Mouse (Mus musculus): ENCODE measurements around the gene Olfr1417.
"Not testable (repeated sequence)": the region's sequence is repeated elsewhere in the genome, so short reads cannot be mapped to it uniquely, and the experiment has no call there.

The Olfr1417 gene

GRCm38 (mm10) chr19:11839119-11839518, at the start of gene Olfr1417:
Gene Olfr1417 (minus strand): TSS chr19:11839219.
- DNase-seq: no peak

GRCm38 (mm10) chr19:11886265-11886664, 47.2 kb upstream of the Olfr1417 start, which contains the start of gene Olfr1420:
Gene Olfr1420 (plus strand): TSS chr19:11886565.
- no peak for DNase-seq

DNA sequence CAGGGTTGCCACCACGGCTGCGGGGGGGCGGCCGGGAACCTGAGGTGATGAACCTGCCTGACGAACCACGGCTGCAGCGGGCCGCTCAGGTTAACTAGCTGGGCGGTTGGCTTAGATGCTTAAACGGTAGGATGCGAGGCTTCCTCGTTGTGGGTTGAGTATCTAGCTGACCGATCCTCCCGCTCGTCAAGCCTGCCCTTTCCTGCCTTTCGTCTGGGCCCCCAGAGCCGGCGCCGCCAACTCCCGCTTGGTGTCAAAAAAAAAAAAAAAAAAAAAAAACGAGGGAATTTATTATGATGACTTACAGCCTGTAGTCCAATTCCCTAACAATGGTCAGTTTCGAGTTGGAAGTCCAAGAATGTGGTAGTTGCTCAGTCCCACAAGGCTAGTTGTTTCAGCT, 39.4 kb upstream of the Olfr1417 start:
- not testable (repeated sequence) for DNase-seq

DNA sequence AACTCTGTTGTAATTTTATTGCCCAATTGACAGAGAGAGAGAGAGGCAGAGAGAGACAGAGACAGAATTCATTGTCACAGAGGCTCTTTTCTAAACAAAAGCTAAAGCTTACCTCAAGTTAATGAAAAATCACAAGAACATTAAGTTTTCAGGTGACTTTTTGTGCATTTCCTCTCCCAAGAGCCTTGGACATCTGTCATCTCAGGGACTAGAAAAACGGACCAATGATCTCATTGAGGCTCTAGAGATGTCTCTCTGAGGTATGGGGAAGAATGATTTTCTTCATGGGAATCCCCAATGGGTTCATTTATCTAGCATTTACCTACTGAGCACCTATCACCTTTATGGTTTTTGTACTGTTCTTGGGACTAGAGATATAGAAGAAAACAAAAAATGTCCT, 36.0 kb upstream of the Olfr1417 start, which contains the start of gene Olfr1419:
Olfr1419 (minus strand) TSS at position 101 of the 400 bp plus-strand sequence.
- DNase-seq: no peak

DNA sequence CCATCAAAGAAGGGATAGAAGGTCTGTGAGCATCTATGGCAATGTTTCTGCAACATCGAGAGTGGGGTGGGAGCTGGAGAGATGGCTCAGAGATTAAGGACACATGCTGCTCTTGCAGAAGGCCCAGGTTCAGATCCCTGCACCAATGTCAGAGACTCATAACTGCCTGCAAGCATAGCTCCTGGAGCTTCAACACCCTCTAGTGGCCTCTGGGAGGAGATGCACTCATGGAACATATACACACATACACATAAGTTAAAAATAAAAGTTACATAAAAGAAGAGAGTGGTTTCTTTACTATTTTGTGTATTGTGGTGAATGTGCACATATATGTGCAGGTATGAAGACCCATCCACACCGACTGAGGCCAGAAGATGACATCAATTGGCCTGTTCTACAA, 28.8 kb upstream of the Olfr1417 start:
- no peak for DNase-seq

- DNase-seq: no peak
These were observed 21.9 kb upstream of the Olfr1417 start, which contains the start of gene Olfr1418 for GRCm38 (mm10) chr19:11860966-11861365. Gene Olfr1418 (minus strand): TSS chr19:11861066.

DNA sequence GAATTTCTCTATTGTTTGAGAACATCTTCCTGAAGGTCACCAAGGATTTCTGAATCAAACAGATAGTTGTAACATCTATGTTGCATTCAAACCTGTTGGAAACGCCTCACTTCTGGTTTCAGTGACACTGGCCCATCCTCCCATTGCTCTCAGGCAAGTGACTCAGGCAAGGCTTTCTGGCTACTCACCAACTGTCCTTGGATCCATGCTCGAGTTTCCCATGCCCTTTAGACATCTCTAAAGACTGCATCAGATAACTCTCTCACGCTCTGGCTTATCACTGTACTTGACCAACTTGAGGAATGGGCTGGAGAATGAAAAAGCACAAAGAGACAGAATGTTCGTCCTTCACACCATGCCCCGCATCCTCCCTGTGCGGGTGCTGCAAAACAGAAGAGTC, 17.5 kb upstream of the Olfr1417 start:
- no peak for DNase-seq

- DNase-seq: no peak
These were observed 15.8 kb upstream of the Olfr1417 start for GRCm38 (mm10) chr19:11854821-11855220.

- DNase-seq: no peak
These were observed 13.6 kb upstream of the Olfr1417 start for GRCm38 (mm10) chr19:11852652-11853051.

DNA sequence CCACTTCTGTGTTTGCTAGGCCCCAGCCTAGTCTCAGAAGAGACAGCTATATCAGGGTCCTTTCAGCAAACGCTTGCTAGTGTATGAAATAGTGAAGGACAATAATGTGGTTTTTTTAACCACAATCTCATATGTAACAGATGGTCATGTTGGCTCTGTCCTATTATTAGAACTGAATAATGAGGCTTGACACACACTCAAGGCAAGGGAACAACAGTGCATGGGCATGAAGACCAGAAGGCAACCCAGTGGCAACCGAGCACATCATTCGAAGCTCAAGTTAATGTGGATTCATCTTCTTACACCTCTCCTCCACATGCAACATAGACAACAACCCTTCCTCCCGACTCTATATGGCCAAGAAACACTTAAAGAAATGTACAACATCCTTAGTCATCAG, 7.3 kb upstream of the Olfr1417 start:
- DNase-seq: peak; percentile 3

DNA sequence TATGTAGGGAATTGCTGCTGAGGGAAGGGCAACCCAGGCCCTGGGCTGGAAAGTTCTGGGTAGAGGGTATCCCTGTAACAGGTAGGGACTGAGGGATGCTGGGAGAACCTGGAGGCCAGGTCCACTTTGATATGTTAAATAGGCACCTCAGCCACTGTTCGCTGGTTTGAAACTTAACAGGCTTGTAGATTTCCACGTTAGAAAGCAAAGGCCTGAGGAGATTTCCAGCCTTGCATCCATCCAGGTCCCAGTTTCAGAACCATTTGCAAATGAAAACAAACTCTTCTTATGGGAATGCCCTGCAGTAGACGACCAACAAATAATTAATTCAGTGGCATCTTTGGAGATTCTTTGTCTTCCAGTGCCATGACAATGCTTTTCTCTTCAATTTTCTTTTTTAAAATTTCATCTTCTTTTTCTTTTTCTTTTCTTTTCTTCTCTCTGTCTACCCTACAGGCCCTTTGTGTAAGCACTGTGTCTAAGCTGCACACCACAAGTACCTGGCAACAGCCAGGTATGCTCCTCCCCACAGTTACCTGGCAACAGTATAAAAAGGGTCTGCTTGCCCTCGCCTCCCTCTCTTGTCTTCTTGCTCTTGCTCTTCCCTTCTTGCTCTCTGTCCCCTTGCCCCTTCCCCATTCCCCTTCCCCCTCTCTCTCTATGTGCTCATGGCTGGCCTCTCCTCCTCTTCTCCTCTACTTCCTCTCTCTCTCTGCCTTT, 15.5 kb downstream of the Olfr1417 start:
- DNase-seq: no peak

GRCm38 (mm10) chr19:11820211-11820610, 18.8 kb downstream of the Olfr1417 start:
- DNase-seq: no peak

GRCm38 (mm10) chr19:11819800-11820199, 19.2 kb downstream of the Olfr1417 start:
- DNase-seq: peak; percentile 51

DNA sequence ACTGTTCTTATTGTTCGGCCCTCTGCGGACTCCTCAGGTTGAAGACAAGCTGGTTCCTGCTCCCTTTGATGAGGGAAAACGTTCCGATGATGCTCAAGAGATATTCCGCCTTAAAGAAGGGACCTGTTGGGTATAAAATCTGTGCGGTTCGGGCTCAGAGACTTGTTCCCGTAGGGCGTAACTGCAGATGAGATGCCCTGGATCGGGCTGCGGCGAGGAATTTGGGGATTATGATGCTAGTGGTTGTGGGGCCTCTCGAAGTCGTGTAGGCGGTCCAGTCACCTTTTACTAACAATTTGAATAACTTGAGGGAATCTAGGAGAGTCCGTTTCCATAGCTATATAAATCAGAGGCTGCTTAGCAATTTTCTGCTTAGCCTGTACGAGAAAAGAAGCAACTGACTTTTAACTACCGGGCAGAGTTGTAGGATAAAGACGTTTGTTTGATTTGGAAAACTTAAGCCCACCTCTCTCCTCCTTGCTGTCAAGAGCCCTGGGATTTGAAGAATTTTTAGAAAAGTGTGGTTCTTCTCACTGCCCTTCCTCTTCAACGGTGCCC, 19.8 kb downstream of the Olfr1417 start, which contains the start of gene Stx3:
Stx3 (minus strand) TSS at position 261 of the 558 bp plus-strand sequence.
- DNase-seq: no peak

GRCm38 (mm10) chr19:11818199-11819142, 20.5 kb downstream of the Olfr1417 start:
- DNase-seq: peak; percentile 23

GRCm38 (mm10) chr19:11817586-11817985, 21.4 kb downstream of the Olfr1417 start:
- DNase-seq: no peak

- DNase-seq: no peak
These were observed 22.3 kb downstream of the Olfr1417 start for GRCm38 (mm10) chr19:11816706-11817105.

GRCm38 (mm10) chr19:11814742-11815333, 24.2 kb downstream of the Olfr1417 start:
- peak; percentile 39 for DNase-seq

DNA sequence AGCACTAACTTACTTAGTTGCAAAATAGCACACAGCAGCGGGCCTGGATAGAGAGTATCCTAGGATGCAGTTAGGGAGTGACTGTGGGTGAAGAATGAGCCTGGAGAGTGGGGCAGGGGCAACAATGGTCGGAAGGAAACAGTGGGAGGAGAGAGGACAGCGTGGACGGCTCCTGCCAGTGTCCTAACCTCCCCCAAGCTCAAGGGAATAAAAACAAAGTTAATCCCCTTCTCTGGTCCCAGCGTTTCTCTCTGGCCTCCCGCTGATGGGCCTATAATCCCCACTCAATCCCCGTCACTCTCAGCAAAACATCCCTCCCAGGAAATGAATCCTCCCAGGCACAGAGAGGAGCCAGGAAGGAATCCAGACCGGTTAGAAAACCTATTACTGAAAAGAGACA, 25.4 kb downstream of the Olfr1417 start:
- no peak for DNase-seq

GRCm38 (mm10) chr19:11813136-11813535, 25.9 kb downstream of the Olfr1417 start:
- no peak for DNase-seq

DNA sequence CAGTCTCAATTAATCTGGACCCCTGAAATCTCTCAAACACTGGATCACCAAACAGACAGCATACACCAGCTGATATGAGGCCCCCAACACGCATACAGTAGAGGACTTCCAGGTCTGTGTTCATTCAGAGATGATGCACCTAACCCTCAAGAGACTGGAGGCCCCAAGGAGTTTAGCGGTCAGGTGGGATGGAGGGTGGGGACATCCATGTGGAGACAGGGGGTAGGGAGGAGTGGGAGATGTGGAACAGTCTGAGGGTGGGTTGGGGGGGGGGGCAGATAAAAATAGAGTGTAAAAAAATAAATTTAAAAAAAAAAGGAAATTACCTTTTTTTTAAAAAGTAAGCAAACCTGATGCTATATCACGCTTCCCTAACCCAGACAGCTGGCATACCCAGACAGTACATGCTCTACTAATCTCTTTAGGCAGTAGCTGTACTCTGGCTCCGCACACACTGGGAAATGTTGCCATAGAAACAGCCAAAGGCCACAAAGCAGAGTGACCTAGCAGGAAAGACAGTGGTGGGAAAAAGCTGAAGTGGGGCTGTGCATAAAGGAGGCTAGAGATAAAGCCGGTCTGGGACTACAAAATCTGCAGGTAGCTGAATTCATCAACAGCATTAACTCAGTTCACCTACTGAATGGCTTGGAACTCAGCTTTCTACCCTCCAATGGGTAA, 27.2 kb downstream of the Olfr1417 start:
- DNase-seq: no peak

DNA sequence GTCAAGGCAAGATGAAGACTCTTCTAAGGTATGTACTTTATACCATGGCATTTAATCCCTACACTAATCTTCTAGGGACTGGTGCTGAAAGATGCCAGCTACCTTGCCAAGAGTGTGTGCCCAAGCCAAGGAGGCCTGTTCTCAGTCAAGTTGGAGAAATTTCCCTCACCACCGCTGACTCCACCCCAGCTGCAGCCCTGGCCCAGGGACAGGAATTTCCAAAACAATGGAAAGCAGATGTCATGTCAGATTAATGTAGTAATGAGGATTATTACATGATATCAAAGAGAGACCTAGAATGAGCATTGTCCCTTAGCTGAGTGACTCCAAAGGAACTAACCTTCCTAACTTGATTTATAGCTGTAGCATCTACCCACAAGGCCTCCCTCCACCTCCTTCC, 28.2 kb downstream of the Olfr1417 start:
- DNase-seq: no peak

Data from layer of hippocampus, adult 9-11 months (tissue).